Mouse (Mus musculus) G1E (cell line): ENCODE data around the gene Canx. TPM values are rescaled to one million over a fixed set of nuclear protein-coding genes. Genes with fewer than 3 reads are reported as not detected.
"Not testable (repeated sequence)": the region's sequence is repeated elsewhere in the genome, so short reads cannot be mapped to it uniquely, and the experiment has no call there.

Experiments used
- ATAC-seq: 2 replicates; pipeline ENCODE4 v1.8.0; 2016; ENCODE audit warnings: mild to moderate bottlenecking; ENCODE audit not compliant: insufficient number of reproducible peaks, poor library complexity, low FRiP score, severe bottlenecking; ENCODE audit errors: extremely low read depth
- DNase-seq: peaks from one replicate; pipeline ENCODE4 v3.0.0; 2012; ENCODE audit warnings: low spot score
- H3K27me3 ChIP-seq: 2 replicates; pipeline ENCODE4 v1.6.1; 2012; ENCODE audit warnings: mild to moderate bottlenecking, low read length, inconsistent platforms; ENCODE audit not compliant: insufficient read depth
- H3K36me3 ChIP-seq: replicated peaks from 2 replicates; pipeline ENCODE3; 2012; ENCODE audit warnings: mild to moderate bottlenecking, inconsistent platforms
- H3K4me1 ChIP-seq: 2 replicates; pipeline ENCODE4 v1.6.1; 2012; ENCODE audit warnings: low read depth, low read length, inconsistent platforms, mixed read lengths; ENCODE audit not compliant: insufficient read depth
- H3K4me3 ChIP-seq: 2 replicates; pipeline ENCODE4 v1.5.1; 2012; ENCODE audit warnings: low read depth, mild to moderate bottlenecking, inconsistent platforms, low read length, moderate library complexity, mixed read lengths
- H3K9me3 ChIP-seq: replicated peaks from 2 replicates; pipeline ENCODE4 v1.6.1; 2012; ENCODE audit warnings: inconsistent platforms
- CTCF ChIP-seq: IDR thresholded peaks from 2 replicates; pipeline ENCODE4 v1.5.1; 2012; ENCODE audit warnings: low read depth, low read length, inconsistent platforms, mixed read lengths
- GATA1 ChIP-seq: IDR thresholded peaks from 2 replicates; pipeline ENCODE4 v1.6.1; 2012; ENCODE audit warnings: borderline replicate concordance, low read length, inconsistent platforms, mixed read lengths
- GATA2 ChIP-seq: IDR thresholded peaks from 2 replicates; pipeline ENCODE4 v1.6.1; 2012; ENCODE audit warnings: low read depth, low read length, inconsistent platforms, borderline replicate concordance
- POLR2AphosphoS5 ChIP-seq: IDR thresholded peaks from 2 replicates; pipeline ENCODE4 v1.6.1; 2012; ENCODE audit warnings: low read depth, low read length, inconsistent platforms; ENCODE audit not compliant: insufficient replicate concordance
- TAL1 ChIP-seq: conservative IDR thresholded peaks from 2 replicates; pipeline ENCODE4 v1.6.1; 2012; ENCODE audit warnings: low read depth, low read length, inconsistent platforms, mixed read lengths
- polyA plus RNA-seq: library from polyadenylated mRNA; stranded (reverse); fragments of >175 nt; gene quantifications from 2 replicates; pipeline ENCODE4 v1.2.3, GENCODE M21; 2012
- total RNA-seq, 2 experiments: library from RNA; stranded (forward) in 1 of 2; stranded (reverse) in 1 of 2; fragments of 200-1000 nt in 1 of 2; fragments of >200 nt in 1 of 2; fragmentation: Nextera tagmentation in 1 of 2; gene quantifications; 2 replicates each; pipeline ENCODE4 v1.2.3; 2014 to 2017

Canx gene
- total and polyA plus RNA-seq, 3 experiments = 61.0 to 558 (median 369) TPM

DNA sequence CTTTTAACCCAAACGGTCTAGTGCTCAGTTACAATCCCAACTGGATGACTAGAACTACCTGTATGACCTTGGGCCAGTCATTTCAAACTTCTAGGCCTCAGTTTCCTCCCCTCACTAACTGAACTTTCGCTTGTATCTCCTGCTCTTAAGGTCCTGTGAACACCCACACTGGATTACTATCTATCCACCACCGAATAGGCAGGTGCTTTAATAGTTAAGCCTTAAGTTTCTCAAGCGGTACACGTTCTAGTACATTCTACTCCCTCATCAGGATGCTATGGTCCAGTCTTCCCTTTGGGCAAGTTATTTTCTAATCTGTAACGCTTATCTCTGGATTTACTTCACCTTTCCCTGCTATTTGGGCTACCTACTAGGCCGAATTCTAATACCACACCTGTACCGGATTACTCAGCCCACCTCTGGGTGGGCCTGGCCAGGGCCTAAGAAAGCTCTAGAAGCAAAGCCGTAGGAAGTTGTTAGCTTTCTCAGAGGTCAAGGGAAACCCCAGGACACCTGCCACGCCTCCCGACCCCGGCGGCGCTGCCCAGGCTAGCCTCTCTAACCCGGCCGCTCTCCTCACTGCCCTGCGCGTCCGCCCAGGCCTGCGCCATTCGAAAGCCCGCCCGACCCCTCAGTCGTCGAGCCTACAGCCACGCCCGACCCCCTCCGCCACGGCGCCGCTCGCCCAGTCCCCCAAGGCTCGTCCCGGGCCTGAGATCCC lies 562 bp downstream of the Canx start:
- DNase-seq = no peak
- no peak for ATAC-seq
- TF ChIP-seq CTCF (no peak), TAL1 (no peak), POLR2AphosphoS5 (no peak), GATA2 (no peak), GATA1 (no peak)
- H3K27me3 ChIP-seq = no peaks in the 10 kb centered on the region
- peak overlapping the region; percentile 91 for H3K4me3 ChIP-seq
- H3K36me3 ChIP-seq = peaks cover 32% of the 10 kb centered on the region
- no peaks in the 10 kb centered on the region for H3K9me3 ChIP-seq
- H3K4me1 ChIP-seq = peaks cover 41% of the 10 kb centered on the region

DNA sequence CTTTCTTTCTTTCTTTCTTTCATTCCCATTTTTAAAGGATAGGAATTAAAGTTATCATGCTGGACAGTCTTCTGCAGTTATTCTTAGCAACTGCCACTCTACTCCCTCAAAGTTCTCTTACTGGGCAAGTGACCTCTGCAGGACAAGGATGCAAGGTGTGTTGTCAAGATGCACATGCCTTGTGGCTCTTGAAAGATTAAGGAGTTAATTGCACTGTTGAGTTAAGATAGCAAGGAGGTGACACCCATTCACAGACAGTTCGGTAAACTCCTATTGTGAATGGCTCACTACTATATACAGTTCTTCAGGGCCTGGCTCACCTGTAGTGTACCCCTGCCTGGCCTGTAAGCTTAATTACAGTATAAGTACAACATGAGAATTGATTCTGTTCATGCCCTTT lies 1.6 kb downstream of the Canx start:
- H3K4me3 ChIP-seq = peak overlapping the region; percentile 91
- no peaks in the 10 kb centered on the region for H3K27me3 ChIP-seq
- peaks cover 33% of the 10 kb centered on the region for H3K36me3 ChIP-seq
- TF ChIP-seq GATA2 = no peak
- no peak for TF ChIP-seq CTCF
- TF ChIP-seq POLR2AphosphoS5 = no peak
- no peak for TF ChIP-seq GATA1
- peak; percentile 49; the same call in 1 of the 2 replicates for TF ChIP-seq TAL1
- H3K4me1 ChIP-seq = peaks cover 46% of the 10 kb centered on the region
- H3K9me3 ChIP-seq = no peaks in the 10 kb centered on the region
- ATAC-seq (no peak), DNase-seq (no peak)

DNA sequence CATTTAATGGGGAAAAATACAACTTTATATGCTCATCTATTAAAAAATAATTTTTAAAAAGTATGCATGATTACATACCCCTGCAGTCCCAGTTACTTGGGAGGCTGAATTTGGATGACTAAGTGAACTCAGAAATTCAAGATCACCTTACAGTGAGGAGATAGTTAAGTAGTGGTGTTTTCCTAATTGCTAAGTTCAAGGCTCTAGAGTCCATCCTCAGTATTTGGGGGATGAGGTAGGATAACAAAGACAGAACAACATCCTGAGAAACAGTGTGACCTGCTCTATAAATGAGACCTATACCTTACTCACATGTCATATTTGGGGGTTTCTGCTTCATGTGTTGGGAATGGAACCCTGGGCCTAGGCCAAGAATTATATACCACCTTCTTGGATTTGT lies 3.1 kb downstream of the Canx start:
- DNase-seq (no peak), ATAC-seq (no peak)
- no peaks in the 10 kb centered on the region for H3K27me3 ChIP-seq
- no peak for TF ChIP-seq TAL1
- TF ChIP-seq GATA2 = no peak
- TF ChIP-seq CTCF = no peak
- TF ChIP-seq GATA1 = no peak
- no peak for TF ChIP-seq POLR2AphosphoS5
- peaks cover 34% of the 10 kb centered on the region for H3K36me3 ChIP-seq
- no peaks in the 10 kb centered on the region for H3K9me3 ChIP-seq
- H3K4me3 ChIP-seq = no peak overlapping the region; the same call in 1 of the 2 replicates
- peaks cover 48% of the 10 kb centered on the region for H3K4me1 ChIP-seq

DNA sequence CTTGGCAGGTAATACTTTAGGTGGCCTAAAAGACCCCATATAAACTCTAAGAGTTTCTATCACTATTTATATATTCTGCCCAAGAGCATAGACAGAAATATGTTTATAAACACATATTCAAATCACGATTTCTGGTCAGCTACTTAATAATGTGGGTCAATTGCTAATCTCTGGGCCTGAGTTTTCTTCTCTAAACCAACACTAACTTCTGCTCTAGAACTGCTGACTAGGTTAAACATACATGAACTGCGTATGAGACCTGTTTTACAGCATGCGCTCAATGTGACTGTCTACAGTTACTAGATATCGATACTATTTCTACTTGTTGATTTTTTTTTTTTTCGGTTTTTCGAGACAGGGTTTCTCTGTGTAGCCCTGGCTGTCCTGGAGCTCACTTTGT lies 4.2 kb downstream of the Canx start:
- no peak for DNase-seq
- Histone ChIP-seq H3K27me3 (no peaks in the 10 kb centered on the region), H3K9me3 (no peaks in the 10 kb centered on the region), H3K4me3 (no peak overlapping the region), H3K4me1 (peaks cover 48% of the 10 kb centered on the region), H3K36me3 (peaks cover 39% of the 10 kb centered on the region)
- TF ChIP-seq CTCF (no peak), TAL1 (no peak), GATA1 (no peak), POLR2AphosphoS5 (no peak), GATA2 (no peak)
- ATAC-seq = no peak

DNA sequence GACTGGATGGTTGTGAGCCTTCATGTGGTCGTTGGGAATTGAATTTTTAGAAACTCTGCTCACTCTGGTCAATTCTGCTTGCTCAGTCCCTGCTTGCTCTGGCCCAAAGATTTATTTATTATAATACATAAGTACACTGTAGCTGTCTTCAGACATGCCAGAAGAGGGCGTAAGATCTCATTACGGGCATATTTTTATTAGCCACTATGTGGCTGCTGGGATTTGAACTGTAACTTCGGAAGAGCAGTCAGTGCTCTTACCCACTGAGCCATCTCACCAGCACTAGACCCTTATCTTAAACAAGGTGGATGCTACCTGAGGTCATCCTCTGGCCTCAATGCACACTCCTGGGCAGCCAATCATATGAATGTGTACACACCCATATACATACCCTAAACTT lies 6.1 kb downstream of the Canx start:
- not testable (repeated sequence) for H3K9me3 ChIP-seq, H3K27me3 ChIP-seq, H3K4me3 ChIP-seq, ATAC-seq, DNase-seq
- Histone ChIP-seq H3K4me1 (peaks cover 46% of the 10 kb centered on the region), H3K36me3 (peaks cover 47% of the 10 kb centered on the region)

DNA sequence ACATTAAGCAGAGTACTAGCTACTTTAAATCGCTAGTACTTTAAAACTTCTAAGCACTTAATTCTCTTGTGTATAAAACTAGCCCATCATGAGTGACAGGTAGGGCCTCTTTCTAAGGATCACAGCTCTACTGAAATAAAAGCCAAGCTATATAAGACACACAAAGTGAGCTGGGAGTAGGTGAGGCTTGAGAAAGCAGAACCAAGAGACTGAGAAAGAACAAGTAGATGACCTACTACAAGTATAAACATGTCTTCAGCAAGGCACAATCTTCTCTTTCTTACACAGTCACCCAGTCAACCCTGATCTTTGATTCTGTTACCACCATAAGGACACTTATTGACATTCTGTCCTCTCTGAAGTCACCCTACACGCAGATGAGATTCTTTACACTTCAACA lies 12.7 kb downstream of the Canx start:
- no peak for DNase-seq
- no peaks in the 10 kb centered on the region for H3K27me3 ChIP-seq
- no peaks in the 10 kb centered on the region for H3K9me3 ChIP-seq
- ATAC-seq = no peak
- peaks cover 20% of the 10 kb centered on the region for H3K4me1 ChIP-seq
- no peak overlapping the region for H3K4me3 ChIP-seq
- peaks cover 76% of the 10 kb centered on the region for H3K36me3 ChIP-seq
- no peak for TF ChIP-seq POLR2AphosphoS5
- TF ChIP-seq TAL1 = no peak
- TF ChIP-seq GATA2 = no peak
- TF ChIP-seq GATA1 = no peak
- TF ChIP-seq CTCF = no peak

DNA sequence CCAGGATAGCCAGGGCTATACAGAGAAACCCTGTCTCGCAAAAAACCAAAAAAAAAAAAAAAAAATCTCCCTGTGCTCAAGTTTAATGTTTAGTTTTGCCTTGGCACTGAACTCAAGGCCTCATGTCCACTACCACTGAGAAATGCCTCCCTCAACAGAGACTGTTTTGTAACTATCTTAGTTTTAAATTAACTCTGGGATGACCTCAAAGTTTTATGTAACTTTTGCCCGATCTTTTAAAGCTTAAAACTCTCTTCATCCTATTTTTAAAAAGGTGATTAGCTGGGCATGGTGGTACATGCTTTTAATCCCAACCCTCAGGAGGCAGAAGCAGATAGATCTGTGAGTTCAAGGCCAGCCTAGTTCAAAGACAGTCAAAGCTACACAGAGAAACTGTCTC lies 22.1 kb downstream of the Canx start:
- Histone ChIP-seq H3K9me3 (no peaks in the 10 kb centered on the region), H3K4me1 (no peaks in the 10 kb centered on the region; the same call in 1 of the 2 replicates), H3K4me3 (no peak overlapping the region), H3K36me3 (peaks cover 97% of the 10 kb centered on the region), H3K27me3 (no peaks in the 10 kb centered on the region)
- TF ChIP-seq TAL1 (no peak), CTCF (no peak), POLR2AphosphoS5 (no peak), GATA1 (no peak), GATA2 (no peak)
- DNase-seq = no peak
- no peak for ATAC-seq
